Mouse (Mus musculus): ENCODE measurements around the gene Pan2. TPM values are rescaled to one million over a fixed set of nuclear protein-coding genes. Genes with fewer than 3 reads are reported as not detected.
A peak's percentile ranks its signal among the peaks of the same experiment; 100 is the strongest.

Gene Pan2
- polyA plus RNA-seq, 1 experiment = 40.5 TPM

DNA sequence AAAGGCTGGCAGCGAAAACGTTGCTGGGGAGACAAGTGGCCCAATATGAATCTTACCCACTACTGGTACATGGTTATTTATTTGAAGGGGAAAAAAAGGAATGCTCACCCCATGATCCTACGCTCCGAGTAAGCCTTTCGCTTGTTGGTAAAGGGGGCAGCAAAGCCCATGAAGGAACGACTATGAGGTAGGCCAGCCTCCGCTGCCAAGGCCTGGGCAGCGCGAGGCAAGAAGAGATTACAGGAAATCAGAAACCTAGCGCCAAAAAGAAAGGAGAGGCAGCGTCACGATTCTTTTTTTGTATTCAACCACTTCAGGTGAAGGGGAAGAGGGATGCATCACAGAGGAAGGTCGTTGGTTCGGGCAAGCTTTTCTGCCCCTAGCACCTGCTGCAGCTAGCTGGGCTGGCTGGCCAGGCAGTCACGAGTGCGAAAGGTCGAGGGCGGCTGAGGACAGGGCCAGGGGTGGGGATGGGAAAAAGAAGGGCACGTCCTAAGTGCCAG is 64.8 kb downstream of the Pan2 start:
- no peaks in the 10 kb centered on the region for H3K27me3 ChIP-seq (ENCODE audit: control insufficient read depth, insufficient read depth, low read length, poor library complexity, severe bottlenecking)
- H3K36me3 ChIP-seq (ENCODE audit: control insufficient read depth, insufficient read depth, low read length, poor library complexity, severe bottlenecking) = peaks cover 11% of the 10 kb centered on the region
- TF ChIP-seq CTCF (IDR thresholded peaks at IDR 0.05; ENCODE audit: low read depth, low read length) (no peak), EP300 (IDR thresholded peaks at IDR 0.05; ENCODE audit: insufficient read depth, low read depth, low read length) (no peak), POLR2A (IDR thresholded peaks at IDR 0.05; ENCODE audit: insufficient read depth, low read length) (no peak)
- no peak overlapping the region for H3K27ac ChIP-seq (ENCODE audit: insufficient read depth, low read length)
- no peaks in the 10 kb centered on the region for H3K9me3 ChIP-seq (replicated peaks; ENCODE audit: control insufficient read depth, insufficient read depth, low read length, poor library complexity, severe bottlenecking)
- H3K9ac ChIP-seq (ENCODE audit: low read depth, poor library complexity, severe bottlenecking) = peak overlapping the region; percentile 68
- H3K4me3 ChIP-seq (ENCODE audit: low read depth, low read length) = peak overlapping the region; percentile 67
- H3K4me1 ChIP-seq (ENCODE audit: control insufficient read depth, insufficient read depth, low read length) = no peaks in the 10 kb centered on the region

DNA sequence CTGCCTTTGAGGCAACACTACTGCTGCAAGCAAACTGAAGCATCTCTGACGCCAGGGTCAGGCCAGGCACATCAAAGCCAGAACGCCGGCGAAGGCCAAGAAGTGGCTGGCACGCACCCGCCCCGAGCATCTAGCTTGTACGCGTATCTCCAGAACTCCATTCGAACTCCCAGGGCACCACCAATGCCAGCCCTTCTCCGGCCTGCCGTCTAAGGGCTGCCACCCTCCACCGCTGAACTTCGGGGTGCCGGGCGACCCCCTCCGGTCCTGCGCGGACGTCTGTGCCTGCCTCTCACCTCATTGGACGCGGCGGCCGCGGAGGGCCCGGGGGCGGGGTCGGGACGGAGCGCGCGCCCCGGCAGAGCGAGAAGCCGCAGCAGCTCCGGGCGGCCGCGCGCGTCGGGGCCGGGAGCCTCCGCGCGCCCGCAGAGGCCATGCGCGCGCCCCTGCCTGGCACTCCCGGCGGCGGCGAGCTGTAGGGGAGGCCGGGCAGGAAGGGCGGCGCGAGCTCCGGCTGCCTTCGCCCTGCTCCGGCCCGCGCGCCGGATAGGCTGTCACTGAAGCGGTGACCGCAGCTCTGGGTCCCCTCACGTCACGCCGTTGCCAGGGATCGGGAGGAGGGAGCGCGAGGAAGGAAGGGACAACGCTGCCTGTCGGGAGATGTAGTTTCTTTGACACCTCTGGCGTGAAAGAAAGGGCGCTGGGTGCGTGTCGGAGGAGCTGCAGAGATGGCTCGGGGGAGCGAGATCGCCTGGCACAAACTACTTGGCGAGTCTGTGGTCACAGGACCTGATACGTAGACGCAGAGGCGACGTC is 65.5 kb downstream of the Pan2 start, which contains the start of gene Coq10a:
Gene Coq10a (minus strand): TSS at position 596 of the 816 bp plus-strand sequence.
- Histone ChIP-seq H3K4me3 (ENCODE audit: low read depth, low read length) (peak within 1 kb of the TSS; percentile 67), H3K27me3 (ENCODE audit: control insufficient read depth, insufficient read depth, low read length, poor library complexity, severe bottlenecking) (no peaks in the 10 kb centered on the region), H3K36me3 (ENCODE audit: control insufficient read depth, insufficient read depth, low read length, poor library complexity, severe bottlenecking) (peaks cover 4% of the 10 kb centered on the region), H3K9ac (ENCODE audit: low read depth, poor library complexity, severe bottlenecking) (peak within 1 kb of the TSS; percentile 68), H3K27ac (ENCODE audit: insufficient read depth, low read length) (0 out of 2 replicates have a peak within 1 kb of the TSS, but pooled peaks have one; percentile 3), H3K9me3 (replicated peaks; ENCODE audit: control insufficient read depth, insufficient read depth, low read length, poor library complexity, severe bottlenecking) (no peaks in the 10 kb centered on the region), H3K4me1 (ENCODE audit: control insufficient read depth, insufficient read depth, low read length) (no peaks in the 10 kb centered on the region)
- TF ChIP-seq CTCF (IDR thresholded peaks at IDR 0.05; ENCODE audit: low read depth, low read length) (no peak), POLR2A (IDR thresholded peaks at IDR 0.05; ENCODE audit: insufficient read depth, low read length) (peak; percentile 71), EP300 (IDR thresholded peaks at IDR 0.05; ENCODE audit: insufficient read depth, low read depth, low read length) (no peak)

DNA sequence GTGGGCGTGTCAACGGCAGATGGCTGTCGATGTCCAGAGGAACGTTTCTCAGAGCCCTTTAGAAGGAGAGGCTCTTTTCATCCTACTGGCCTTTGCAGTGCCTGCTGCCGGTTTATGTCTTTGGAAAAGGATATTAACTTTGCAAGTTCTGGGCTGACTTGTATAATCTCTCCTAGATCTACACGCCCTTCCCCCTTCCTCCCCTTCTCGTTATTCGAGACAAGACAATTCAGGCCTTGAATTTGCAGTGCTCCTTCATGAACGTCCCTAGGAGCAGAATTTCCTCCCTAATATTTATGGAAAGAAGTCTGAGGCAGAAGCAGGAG is 66.0 kb downstream of the Pan2 start:
- Histone ChIP-seq H3K27me3 (ENCODE audit: control insufficient read depth, insufficient read depth, low read length, poor library complexity, severe bottlenecking) (no peaks in the 10 kb centered on the region), H3K4me1 (ENCODE audit: control insufficient read depth, insufficient read depth, low read length) (no peaks in the 10 kb centered on the region), H3K9ac (ENCODE audit: low read depth, poor library complexity, severe bottlenecking) (peak overlapping the region; percentile 68), H3K27ac (ENCODE audit: insufficient read depth, low read length) (0 out of 2 replicates have a peak overlapping the region, but pooled peaks have one; percentile 3), H3K9me3 (replicated peaks; ENCODE audit: control insufficient read depth, insufficient read depth, low read length, poor library complexity, severe bottlenecking) (no peaks in the 10 kb centered on the region), H3K36me3 (ENCODE audit: control insufficient read depth, insufficient read depth, low read length, poor library complexity, severe bottlenecking) (peaks cover 2% of the 10 kb centered on the region; the same call in 1 of the 2 replicates), H3K4me3 (ENCODE audit: low read depth, low read length) (peak overlapping the region; percentile 60)
- TF ChIP-seq EP300 (IDR thresholded peaks at IDR 0.05; ENCODE audit: insufficient read depth, low read depth, low read length) (0 out of 2 replicates have a peak, but pooled peaks have one; percentile 18), CTCF (IDR thresholded peaks at IDR 0.05; ENCODE audit: low read depth, low read length) (no peak), POLR2A (IDR thresholded peaks at IDR 0.05; ENCODE audit: insufficient read depth, low read length) (no peak)

DNA sequence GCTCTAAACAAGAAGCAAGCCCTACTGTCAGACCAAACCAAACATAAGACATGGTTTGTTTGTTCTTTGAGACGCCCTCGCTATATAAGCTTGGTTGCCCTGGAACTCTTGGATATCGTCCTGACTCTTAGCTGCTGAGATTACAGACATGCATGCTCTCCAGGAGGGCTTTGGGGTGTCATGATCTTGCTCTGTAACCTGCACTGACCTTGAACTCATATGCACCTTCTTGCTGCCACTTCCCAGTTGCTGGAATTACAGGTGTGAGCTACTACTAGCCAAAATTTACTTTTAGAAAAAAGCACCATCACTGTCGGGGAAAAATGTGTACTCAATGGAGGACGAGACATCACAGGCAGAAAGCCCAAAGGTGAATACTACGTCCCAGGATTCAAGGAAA is 66.5 kb downstream of the Pan2 start:
- no peaks in the 10 kb centered on the region for H3K27me3 ChIP-seq (ENCODE audit: control insufficient read depth, insufficient read depth, low read length, poor library complexity, severe bottlenecking)
- H3K9me3 ChIP-seq (replicated peaks; ENCODE audit: control insufficient read depth, insufficient read depth, low read length, poor library complexity, severe bottlenecking) = no peaks in the 10 kb centered on the region
- no peak for TF ChIP-seq EP300 (IDR thresholded peaks at IDR 0.05; ENCODE audit: insufficient read depth, low read depth, low read length)
- no peak for TF ChIP-seq CTCF (IDR thresholded peaks at IDR 0.05; ENCODE audit: low read depth, low read length)
- TF ChIP-seq POLR2A (IDR thresholded peaks at IDR 0.05; ENCODE audit: insufficient read depth, low read length) = no peak
- H3K9ac ChIP-seq (ENCODE audit: low read depth, poor library complexity, severe bottlenecking) = peak overlapping the region; percentile 68; the same call in 1 of the 2 replicates
- no peak overlapping the region for H3K27ac ChIP-seq (ENCODE audit: insufficient read depth, low read length)
- 0 out of 2 replicates have a peak overlapping the region, but pooled peaks have one; percentile 60 for H3K4me3 ChIP-seq (ENCODE audit: low read depth, low read length)
- H3K4me1 ChIP-seq (ENCODE audit: control insufficient read depth, insufficient read depth, low read length) = no peaks in the 10 kb centered on the region
- no peaks in the 10 kb centered on the region; the same call in 1 of the 2 replicates for H3K36me3 ChIP-seq (ENCODE audit: control insufficient read depth, insufficient read depth, low read length, poor library complexity, severe bottlenecking)

DNA sequence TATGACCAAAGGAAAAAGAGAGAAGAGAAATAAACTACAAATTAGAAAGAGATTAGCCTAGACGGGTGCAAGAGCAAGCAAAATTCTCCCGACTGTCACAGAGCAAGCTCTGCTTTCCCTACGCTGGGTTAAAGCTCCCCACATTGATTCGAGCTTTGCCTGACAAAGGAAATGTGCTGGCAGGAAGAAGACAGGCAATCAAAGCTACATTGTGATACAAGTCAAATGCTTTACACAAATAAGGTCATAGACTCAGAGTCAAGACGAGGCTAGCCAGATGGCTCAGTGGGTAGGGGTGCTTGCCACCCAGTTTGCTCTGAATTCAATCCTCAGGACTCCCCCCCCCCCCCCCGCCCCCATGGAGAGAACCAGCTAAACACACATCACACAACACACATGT is 66.9 kb downstream of the Pan2 start:
- H3K4me1 ChIP-seq (ENCODE audit: control insufficient read depth, insufficient read depth, low read length) = no peaks in the 10 kb centered on the region
- H3K36me3 ChIP-seq (ENCODE audit: control insufficient read depth, insufficient read depth, low read length, poor library complexity, severe bottlenecking) = no peaks in the 10 kb centered on the region; the same call in 1 of the 2 replicates
- TF ChIP-seq CTCF (IDR thresholded peaks at IDR 0.05; ENCODE audit: low read depth, low read length) (no peak), EP300 (IDR thresholded peaks at IDR 0.05; ENCODE audit: insufficient read depth, low read depth, low read length) (0 out of 2 replicates have a peak, but pooled peaks have one; percentile 24), POLR2A (IDR thresholded peaks at IDR 0.05; ENCODE audit: insufficient read depth, low read length) (no peak)
- H3K9me3 ChIP-seq (replicated peaks; ENCODE audit: control insufficient read depth, insufficient read depth, low read length, poor library complexity, severe bottlenecking) = no peaks in the 10 kb centered on the region
- no peaks in the 10 kb centered on the region for H3K27me3 ChIP-seq (ENCODE audit: control insufficient read depth, insufficient read depth, low read length, poor library complexity, severe bottlenecking)
- no peak overlapping the region for H3K4me3 ChIP-seq (ENCODE audit: low read depth, low read length)
- no peak overlapping the region for H3K27ac ChIP-seq (ENCODE audit: insufficient read depth, low read length)
- no peak overlapping the region for H3K9ac ChIP-seq (ENCODE audit: low read depth, poor library complexity, severe bottlenecking)

DNA sequence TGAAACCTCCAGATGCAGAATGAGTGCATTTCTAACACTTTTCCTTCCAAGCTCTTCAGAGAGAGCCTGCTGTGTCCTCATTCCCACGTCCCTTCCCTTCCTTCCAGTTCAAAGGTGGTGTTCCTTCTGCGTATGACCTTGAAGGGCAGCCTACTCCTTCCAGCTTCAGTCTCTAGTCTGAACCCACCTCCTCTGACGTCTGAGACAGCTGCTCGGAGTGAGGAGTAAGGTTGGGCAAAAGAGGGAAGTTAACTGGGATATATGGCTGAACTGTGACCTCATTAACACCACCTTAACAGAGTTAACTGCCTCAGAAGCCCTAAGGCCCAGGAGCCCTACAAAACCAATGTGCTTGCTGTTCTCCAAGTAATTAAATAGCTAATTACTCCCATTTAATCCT is 67.5 kb downstream of the Pan2 start:
- H3K9me3 ChIP-seq (replicated peaks; ENCODE audit: control insufficient read depth, insufficient read depth, low read length, poor library complexity, severe bottlenecking) = no peaks in the 10 kb centered on the region
- H3K27ac ChIP-seq (ENCODE audit: insufficient read depth, low read length) = peak overlapping the region; percentile 47; the same call in 1 of the 2 replicates
- H3K4me1 ChIP-seq (ENCODE audit: control insufficient read depth, insufficient read depth, low read length) = no peaks in the 10 kb centered on the region
- H3K27me3 ChIP-seq (ENCODE audit: control insufficient read depth, insufficient read depth, low read length, poor library complexity, severe bottlenecking) = no peaks in the 10 kb centered on the region
- no peak for TF ChIP-seq POLR2A (IDR thresholded peaks at IDR 0.05; ENCODE audit: insufficient read depth, low read length)
- no peak for TF ChIP-seq CTCF (IDR thresholded peaks at IDR 0.05; ENCODE audit: low read depth, low read length)
- no peak for TF ChIP-seq EP300 (IDR thresholded peaks at IDR 0.05; ENCODE audit: insufficient read depth, low read depth, low read length)
- H3K36me3 ChIP-seq (ENCODE audit: control insufficient read depth, insufficient read depth, low read length, poor library complexity, severe bottlenecking) = no peaks in the 10 kb centered on the region
- H3K4me3 ChIP-seq (ENCODE audit: low read depth, low read length) = no peak overlapping the region
- H3K9ac ChIP-seq (ENCODE audit: low read depth, poor library complexity, severe bottlenecking) = no peak overlapping the region

Other genes with a start within 250 kb of the Pan2 start
- 759 and 788 TPM in 2 replicates for gene Ptges3, start 244.4 kb upstream of the Pan2 start, polyA plus RNA-seq (2011; ENCODE audit: insufficient read depth, insufficient read length, low read depth, missing spikeins)
- 1,323 and 1,329 TPM in 2 replicates for gene Atp5b, start 220.1 kb upstream of the Pan2 start, polyA plus RNA-seq (2011; ENCODE audit: insufficient read depth, insufficient read length, low read depth, missing spikeins)
- gene Baz2a, start 211.8 kb upstream of the Pan2 start, polyA plus RNA-seq (2011; ENCODE audit: insufficient read depth, insufficient read length, low read depth, missing spikeins) = 166 and 170 TPM in 2 replicates
- gene Rbms2, start 123.0 kb upstream of the Pan2 start, polyA plus RNA-seq (2011; ENCODE audit: insufficient read depth, insufficient read length, low read depth, missing spikeins) = 133 and 137 TPM in 2 replicates
- gene Gls2, start 108.9 kb upstream of the Pan2 start, polyA plus RNA-seq (2011; ENCODE audit: insufficient read depth, insufficient read length, low read depth, missing spikeins) = 24.3 and 30.9 TPM in 2 replicates
- 21.8 and 21.9 TPM in 2 replicates for gene Spryd4, start 91.5 kb upstream of the Pan2 start, polyA plus RNA-seq (2011; ENCODE audit: insufficient read depth, insufficient read length, low read depth, missing spikeins)
- gene Mip, start 77.5 kb upstream of the Pan2 start, polyA plus RNA-seq (2011; ENCODE audit: insufficient read depth, insufficient read length, low read depth, missing spikeins) = 0.37 and 0.62 TPM in 2 replicates
- gene Timeless, start 71.3 kb upstream of the Pan2 start, polyA plus RNA-seq (2011; ENCODE audit: insufficient read depth, insufficient read length, low read depth, missing spikeins) = 57.7 and 64.1 TPM in 2 replicates
- 0.43 TPM in 1 of 2 replicates, not detected in the other for gene Apon, start 49.2 kb upstream of the Pan2 start, polyA plus RNA-seq (2011; ENCODE audit: insufficient read depth, insufficient read length, low read depth, missing spikeins)
- gene Apof, start 34.7 kb upstream of the Pan2 start, polyA plus RNA-seq (2011; ENCODE audit: insufficient read depth, insufficient read length, low read depth, missing spikeins) = not detected in 2 replicates
- 29.7 and 35.9 TPM in 2 replicates for gene Stat2, start 32.8 kb upstream of the Pan2 start, polyA plus RNA-seq (2011; ENCODE audit: insufficient read depth, insufficient read length, low read depth, missing spikeins)
- gene Il23a, start 4.6 kb upstream of the Pan2 start, polyA plus RNA-seq (2011; ENCODE audit: insufficient read depth, insufficient read length, low read depth, missing spikeins) = 4.7 and 5.7 TPM in 2 replicates
- 62.9 and 68.4 TPM in 2 replicates for gene Cnpy2, start 19.1 kb downstream of the Pan2 start, polyA plus RNA-seq (2011; ENCODE audit: insufficient read depth, insufficient read length, low read depth, missing spikeins)
- 197 and 202 TPM in 2 replicates for gene Cs, start 34.4 kb downstream of the Pan2 start, polyA plus RNA-seq (2011; ENCODE audit: insufficient read depth, insufficient read length, low read depth, missing spikeins)
- 18.7 and 20.2 TPM in 2 replicates for gene Coq10a, start 65.7 kb downstream of the Pan2 start, polyA plus RNA-seq (2011; ENCODE audit: insufficient read depth, insufficient read length, low read depth, missing spikeins)
- gene Ankrd52, start 73.8 kb downstream of the Pan2 start, polyA plus RNA-seq (2011; ENCODE audit: insufficient read depth, insufficient read length, low read depth, missing spikeins) = 28.8 and 29.0 TPM in 2 replicates
- gene Slc39a5, start 97.9 kb downstream of the Pan2 start, polyA plus RNA-seq (2011; ENCODE audit: insufficient read depth, insufficient read length, low read depth, missing spikeins) = 0.31 TPM in 1 of 2 replicates, not detected in the other
- 79.3 and 82.9 TPM in 2 replicates for gene Nabp2, start 108.2 kb downstream of the Pan2 start, polyA plus RNA-seq (2011; ENCODE audit: insufficient read depth, insufficient read length, low read depth, missing spikeins)
- gene Rnf41, start 108.3 kb downstream of the Pan2 start, polyA plus RNA-seq (2011; ENCODE audit: insufficient read depth, insufficient read length, low read depth, missing spikeins) = 33.3 and 37.4 TPM in 2 replicates
- gene Smarcc2, start 155.9 kb downstream of the Pan2 start, polyA plus RNA-seq (2011; ENCODE audit: insufficient read depth, insufficient read length, low read depth, missing spikeins) = 26.3 and 28.6 TPM in 2 replicates
- gene Myl6, start 190.8 kb downstream of the Pan2 start, polyA plus RNA-seq (2011; ENCODE audit: insufficient read depth, insufficient read length, low read depth, missing spikeins) = 642 and 680 TPM in 2 replicates
- gene Myl6b, start 195.3 kb downstream of the Pan2 start, polyA plus RNA-seq (2011; ENCODE audit: insufficient read depth, insufficient read length, low read depth, missing spikeins) = 9.0 and 12.8 TPM in 2 replicates
- gene Esyt1, start 222.5 kb downstream of the Pan2 start, polyA plus RNA-seq (2011; ENCODE audit: insufficient read depth, insufficient read length, low read depth, missing spikeins) = 20.1 and 20.5 TPM in 2 replicates
- gene Zc3h10, start 244.4 kb downstream of the Pan2 start, polyA plus RNA-seq (2011; ENCODE audit: insufficient read depth, insufficient read length, low read depth, missing spikeins) = 22.4 and 24.6 TPM in 2 replicates
- 3,771 and 3,978 TPM in 2 replicates for gene Rpl41, start 246.0 kb downstream of the Pan2 start, polyA plus RNA-seq (2011; ENCODE audit: insufficient read depth, insufficient read length, low read depth, missing spikeins)